Comparison of ENCODE assay signal across 20 mouse cellular contexts in genomic region chr3:129681841-129682240, GRCm38 (mm10).
DNase-seq lines count a peak whose midpoint lies in the region; ATAC-seq and TF ChIP-seq lines count a peak whose summit lies in the region.
"Had no signal": no experiment of that assay in that cellular context is flagged by ENCODE, and none has a peak within 500 bp of the region (broad histone marks: within the 10 kb centered on the region; RNA-seq: fewer than 3 reads in every experiment).

No protein-coding gene starts in this region.

- no peaks in the 10 kb centered on the region for H3K4me1 ChIP-seq in kidney, adult 2 months (ENCODE audit: control insufficient read depth, insufficient read depth, low read length)
- H3K4me1 ChIP-seq in midbrain, embryonic 11.5 days (ENCODE audit: control insufficient read depth, insufficient read depth, low read length), result no peaks in the 10 kb centered on the region
- no peaks in the 10 kb centered on the region for H3K4me1 ChIP-seq in midbrain, embryonic 15.5 days
- H3K4me1 ChIP-seq: heart, embryonic 12.5 days; hindbrain, embryonic 13.5 days had no signal

- H3K27ac ChIP-seq in kidney, adult 2 months (ENCODE audit: insufficient read depth, low read depth, low read length), result no peak overlapping the region
- no peak overlapping the region for H3K27ac ChIP-seq in midbrain, embryonic 11.5 days (ENCODE audit: low read depth, low read length)
- no peak overlapping the region for H3K27ac ChIP-seq in midbrain, embryonic 15.5 days
- H3K27ac ChIP-seq: embryonic facial prominence, embryonic 15.5 days; hindbrain, embryonic 13.5 days; liver, embryonic 14.5 days had no signal

- no peak for TF ChIP-seq POLR2A in kidney, adult 2 months (IDR thresholded peaks at IDR 0.05; ENCODE audit: low read depth, low read length)

- H3K36me3 ChIP-seq in kidney, adult 2 months (ENCODE audit: control insufficient read depth, insufficient read depth, low read length), result no peaks in the 10 kb centered on the region; the same call in 1 of the 2 replicates
- no peaks in the 10 kb centered on the region for H3K36me3 ChIP-seq in midbrain, embryonic 11.5 days (ENCODE audit: control insufficient read depth, insufficient read depth, low read length)
- no peaks in the 10 kb centered on the region for H3K36me3 ChIP-seq in midbrain, embryonic 15.5 days (replicated peaks)
- H3K36me3 ChIP-seq: embryonic facial prominence, embryonic 15.5 days; heart, embryonic 12.5 days; hindbrain, embryonic 13.5 days had no signal

- no peaks in the 10 kb centered on the region for H3K9me3 ChIP-seq in midbrain, embryonic 11.5 days (ENCODE audit: control insufficient read depth, low read length)
- no peaks in the 10 kb centered on the region for H3K9me3 ChIP-seq in midbrain, embryonic 15.5 days
- H3K9me3 ChIP-seq: embryonic facial prominence, embryonic 15.5 days; hindbrain, embryonic 13.5 days had no signal

- 43% methylated on average over 4 of the region's 4 CpGs for WGBS in kidney, adult 2 months
- 86% methylated on average over 4 of the region's 4 CpGs for WGBS in midbrain, embryonic 11.5 days
- WGBS in midbrain, embryonic 15.5 days, result 97% methylated on average over 4 of the region's 4 CpGs

- H3K4me2 ChIP-seq in midbrain, embryonic 11.5 days, result no peak overlapping the region
- H3K4me2 ChIP-seq in midbrain, embryonic 15.5 days, result no peak overlapping the region
- H3K4me2 ChIP-seq: embryonic facial prominence, embryonic 15.5 days; heart, embryonic 12.5 days; hindbrain, embryonic 13.5 days had no signal

- no peak overlapping the region for H3K9ac ChIP-seq in midbrain, embryonic 11.5 days (ENCODE audit: low read length)
- H3K9ac ChIP-seq in midbrain, embryonic 15.5 days, result no peak overlapping the region
- H3K9ac ChIP-seq: embryonic facial prominence, embryonic 15.5 days; forebrain, postnatal 0 days; heart, embryonic 12.5 days; hindbrain, embryonic 13.5 days; liver, embryonic 14.5 days had no signal

- no peak for TF ChIP-seq CTCF in kidney, adult 2 months (conservative IDR thresholded peaks at IDR 0.05; ENCODE audit: insufficient read depth, insufficient read length, low read depth, low read length)

- H3K27me3 ChIP-seq in kidney, adult 2 months (replicated peaks; ENCODE audit: control insufficient read depth, insufficient read depth, low read length), result no peaks in the 10 kb centered on the region
- H3K27me3 ChIP-seq in midbrain, embryonic 11.5 days (ENCODE audit: control insufficient read depth, insufficient read depth, low read length), result no peaks in the 10 kb centered on the region
- no peaks in the 10 kb centered on the region for H3K27me3 ChIP-seq in midbrain, embryonic 15.5 days (replicated peaks)
- H3K27me3 ChIP-seq: embryonic facial prominence, embryonic 15.5 days; heart, embryonic 12.5 days; hindbrain, embryonic 13.5 days had no signal

- ATAC-seq in midbrain, embryonic 11.5 days (ENCODE audit: low FRiP score), result no peak
- ATAC-seq in midbrain, embryonic 15.5 days (replicated peaks), result no peak
- no peak for ATAC-seq in cerebellum, adult (ENCODE audit: insufficient number of reproducible peaks, low FRiP score, low TSS enrichment)
- ATAC-seq: activated CD4-positive, CD25-positive, alpha-beta regulatory T cell, adult 4 months; CD4-positive, CD25-positive, alpha-beta regulatory T cell, adult 4 months; inflammation-experienced regulatory T-cells, adult 6 months had no signal

- no peak overlapping the region for H3K4me3 ChIP-seq in kidney, adult 2 months (ENCODE audit: insufficient read depth, low read depth, low read length)
- no peak overlapping the region for H3K4me3 ChIP-seq in midbrain, embryonic 11.5 days (ENCODE audit: low read depth, low read length)
- no peak overlapping the region for H3K4me3 ChIP-seq in midbrain, embryonic 15.5 days
- H3K4me3 ChIP-seq: embryonic facial prominence, embryonic 15.5 days; heart, embryonic 12.5 days; hindbrain, embryonic 13.5 days; myocyte had no signal

- DNase-seq in adrenal gland, adult (ENCODE audit: inconsistent age in 2 of 2, low spot score in 1 of 2), result peak; percentile 14 to 49
- no peak for DNase-seq in adrenal gland, postnatal 25 days
- peak; percentile 9 for DNase-seq in kidney, adult 18-20 months
- no peak for DNase-seq in kidney, adult 2 months
- DNase-seq in midbrain, embryonic 11.5 days (ENCODE audit: low spot score, missing footprints), result peak; percentile 33
- DNase-seq in yolk sac, embryonic 10.5 days (ENCODE audit: low spot score), result peak; percentile 62
- DNase-seq: cerebellum, adult 11 months; midbrain, embryonic 14.5 days; thymus, adult 18-20 months had no signal

Comparison
In these comparisons a context has a peak if more than half of its experiments do, and no peak if none do; other contexts are left out.
1. DNase-seq: peak in adrenal gland, adult (2 of 2), kidney, adult 18-20 months (single experiment), midbrain, embryonic 11.5 days (single experiment) and yolk sac, embryonic 10.5 days (single experiment); none in adrenal gland, postnatal 25 days (single experiment) and kidney, adult 2 months (single experiment).